Mouse (Mus musculus): ENCODE measurements around the gene Hdac11. TPM values are rescaled to one million over a fixed set of nuclear protein-coding genes. Genes with fewer than 3 reads are reported as not detected.

Hdac11 gene
- polyA plus RNA-seq, 1 experiment from 2014 or later = 19.1 TPM

- Histone ChIP-seq H3K9me3 (no peaks in the 10 kb centered on the region), H3K4me1 (0 out of 2 replicates have a peak, but pooled peaks cover 6% of the 10 kb centered on the region), H3K4me3 (no peak overlapping the region), H3K27me3 (replicated peaks) (no peaks in the 10 kb centered on the region), H3K27ac (no peak overlapping the region), H3K4me2 (replicated peaks) (no peak overlapping the region), H3K36me3 (no peaks in the 10 kb centered on the region), H3K9ac (no peak overlapping the region)
- no peak for ATAC-seq (ENCODE audit: low FRiP score, low read depth)
- 74% methylated on average over 2 of the region's 2 CpGs for WGBS
Measured at GRCm38 (mm10) chr6:91181320-91181719, 24.9 kb downstream of the Hdac11 start.

GRCm38 (mm10) chr6:91182075-91182490 lies 25.6 kb downstream of the Hdac11 start:
- Histone ChIP-seq H3K36me3 (no peaks in the 10 kb centered on the region), H3K9ac (no peak overlapping the region), H3K27me3 (replicated peaks) (no peaks in the 10 kb centered on the region), H3K4me2 (replicated peaks) (no peak overlapping the region), H3K4me3 (no peak overlapping the region), H3K27ac (no peak overlapping the region), H3K4me1 (0 out of 2 replicates have a peak, but pooled peaks cover 6% of the 10 kb centered on the region), H3K9me3 (no peaks in the 10 kb centered on the region)
- 71% methylated on average over 4 of the region's 4 CpGs for WGBS
- no peak for ATAC-seq (ENCODE audit: low FRiP score, low read depth)

- no peak for ATAC-seq (ENCODE audit: low FRiP score, low read depth)
- H3K27me3 ChIP-seq (replicated peaks) = no peaks in the 10 kb centered on the region
- 50% methylated on average over 1 of the region's 1 CpGs for WGBS
- H3K36me3 ChIP-seq = no peaks in the 10 kb centered on the region
- no peak overlapping the region for H3K27ac ChIP-seq
- H3K9ac ChIP-seq = no peak overlapping the region
- no peak overlapping the region for H3K4me3 ChIP-seq
- H3K9me3 ChIP-seq = no peaks in the 10 kb centered on the region
- 0 out of 2 replicates have a peak, but pooled peaks cover 6% of the 10 kb centered on the region for H3K4me1 ChIP-seq
- no peak overlapping the region for H3K4me2 ChIP-seq (replicated peaks)
Measured at GRCm38 (mm10) chr6:91183041-91183440, 26.6 kb downstream of the Hdac11 start.

GRCm38 (mm10) chr6:91183980-91184379 lies 27.5 kb downstream of the Hdac11 start:
- no peaks in the 10 kb centered on the region for H3K9me3 ChIP-seq
- H3K4me2 ChIP-seq (replicated peaks) = no peak overlapping the region
- no peak overlapping the region for H3K27ac ChIP-seq
- no peaks in the 10 kb centered on the region for H3K27me3 ChIP-seq (replicated peaks)
- no peak overlapping the region for H3K4me3 ChIP-seq
- 60% methylated on average over 2 of the region's 2 CpGs for WGBS
- 0 out of 2 replicates have a peak, but pooled peaks cover 6% of the 10 kb centered on the region for H3K4me1 ChIP-seq
- no peak overlapping the region for H3K9ac ChIP-seq
- H3K36me3 ChIP-seq = no peaks in the 10 kb centered on the region
- no peak for ATAC-seq (ENCODE audit: low FRiP score, low read depth)

DNA sequence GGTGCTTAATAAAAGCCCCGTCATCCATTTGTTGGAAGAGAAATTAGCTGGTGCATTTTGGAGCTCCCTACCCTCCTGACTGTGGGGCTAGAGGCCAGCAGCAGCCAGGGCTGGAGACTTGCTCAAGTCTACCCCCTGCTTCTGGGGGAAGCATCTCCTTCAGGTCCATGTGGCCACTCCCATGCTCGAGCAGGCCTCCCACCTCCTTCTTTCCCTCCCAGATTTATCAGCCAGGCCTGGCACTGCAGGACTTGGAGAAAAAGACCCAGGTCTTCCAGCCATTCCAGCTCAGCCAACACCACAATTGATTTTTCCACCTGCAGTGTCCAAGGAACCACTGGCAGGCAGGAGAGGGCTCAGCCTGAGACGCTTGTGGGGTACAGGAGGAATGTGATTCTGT lies 28.3 kb downstream of the Hdac11 start:
- WGBS = 66% methylated on average over 3 of the region's 3 CpGs
- no peaks in the 10 kb centered on the region for H3K36me3 ChIP-seq
- H3K4me1 ChIP-seq = 0 out of 2 replicates have a peak, but pooled peaks cover 6% of the 10 kb centered on the region
- ATAC-seq (ENCODE audit: low FRiP score, low read depth) = no peak
- no peaks in the 10 kb centered on the region for H3K9me3 ChIP-seq
- no peak overlapping the region for H3K4me2 ChIP-seq (replicated peaks)
- no peak overlapping the region for H3K27ac ChIP-seq
- no peak overlapping the region for H3K4me3 ChIP-seq
- no peaks in the 10 kb centered on the region for H3K27me3 ChIP-seq (replicated peaks)
- H3K9ac ChIP-seq = no peak overlapping the region

DNA sequence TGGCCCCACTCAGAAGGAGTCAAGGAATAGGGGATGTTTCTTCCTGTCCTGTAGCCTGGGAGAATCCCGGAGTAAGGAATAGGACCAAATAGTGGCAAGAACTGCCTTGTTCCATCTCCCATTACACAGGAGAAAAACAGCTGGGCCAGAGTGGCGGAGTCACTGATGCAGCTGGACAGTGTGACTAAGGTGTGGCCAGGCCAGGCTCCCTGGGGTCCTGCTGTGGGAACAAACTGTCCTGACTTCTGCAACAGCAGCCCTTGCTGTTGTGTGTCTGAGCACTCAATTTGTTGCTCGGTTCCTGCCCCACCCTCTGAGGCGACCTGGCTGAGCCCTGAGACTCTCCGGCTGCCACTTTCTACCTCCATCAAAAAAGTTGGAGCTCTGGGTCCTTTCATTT lies 29.0 kb downstream of the Hdac11 start:
- Histone ChIP-seq H3K27ac (no peak overlapping the region), H3K9ac (no peak overlapping the region), H3K4me2 (replicated peaks) (no peak overlapping the region), H3K4me1 (0 out of 2 replicates have a peak, but pooled peaks cover 1% of the 10 kb centered on the region), H3K4me3 (no peak overlapping the region), H3K36me3 (no peaks in the 10 kb centered on the region), H3K27me3 (replicated peaks) (no peaks in the 10 kb centered on the region), H3K9me3 (no peaks in the 10 kb centered on the region)
- 89% methylated on average over 5 of the region's 5 CpGs for WGBS
- no peak for ATAC-seq (ENCODE audit: low FRiP score, low read depth)

DNA sequence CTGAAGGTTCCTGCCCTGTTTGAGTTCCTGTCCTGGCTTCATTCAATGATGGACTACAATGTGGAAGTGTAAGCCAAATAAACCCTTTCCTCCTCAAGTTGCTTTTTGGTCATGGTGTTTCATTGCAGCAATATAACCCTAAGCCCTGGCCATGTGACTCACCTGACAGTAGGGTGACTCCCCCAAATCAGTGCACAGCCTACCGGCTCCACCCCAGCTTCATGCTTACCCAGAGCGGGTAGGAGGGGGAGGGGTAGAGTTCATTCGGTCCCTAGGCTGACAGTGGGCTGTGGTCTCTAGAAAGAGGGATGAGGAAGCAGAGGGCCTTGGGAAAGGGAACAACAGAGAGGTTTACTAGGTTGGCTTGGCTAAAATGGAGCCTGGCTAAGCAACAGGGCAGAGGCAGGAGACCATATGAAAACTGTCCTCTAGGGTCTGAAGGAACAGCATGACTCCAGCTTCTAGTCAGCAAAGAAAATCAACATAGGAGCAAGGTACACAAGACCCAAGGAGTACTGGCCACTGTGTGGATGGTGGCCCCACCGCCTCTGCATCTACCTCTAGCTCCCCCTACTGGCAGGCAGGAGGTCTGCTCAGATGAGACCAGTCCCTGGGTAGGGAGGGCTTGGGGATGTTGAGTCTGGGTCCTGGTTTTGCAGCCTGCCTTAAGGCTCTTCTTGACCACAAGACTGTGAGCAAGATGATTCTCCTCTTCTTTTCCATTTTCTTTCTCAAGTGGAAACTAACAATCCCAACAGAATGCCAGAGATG lies 29.9 kb downstream of the Hdac11 start:
- no peak for ATAC-seq (ENCODE audit: low FRiP score, low read depth)
- Histone ChIP-seq H3K36me3 (no peaks in the 10 kb centered on the region), H3K4me2 (replicated peaks) (no peak overlapping the region), H3K27me3 (replicated peaks) (no peaks in the 10 kb centered on the region), H3K9me3 (no peaks in the 10 kb centered on the region), H3K4me3 (no peak overlapping the region), H3K27ac (no peak overlapping the region), H3K4me1 (no peaks in the 10 kb centered on the region), H3K9ac (no peak overlapping the region)
- WGBS = 59% methylated on average over 4 of the region's 4 CpGs

- Histone ChIP-seq H3K4me3 (no peak overlapping the region), H3K27me3 (replicated peaks) (no peaks in the 10 kb centered on the region), H3K4me1 (no peaks in the 10 kb centered on the region), H3K27ac (no peak overlapping the region), H3K4me2 (replicated peaks) (no peak overlapping the region), H3K9me3 (no peaks in the 10 kb centered on the region), H3K36me3 (no peaks in the 10 kb centered on the region), H3K9ac (no peak overlapping the region)
- 84% methylated on average over 6 of the region's 6 CpGs for WGBS
- no peak for ATAC-seq (ENCODE audit: low FRiP score, low read depth)
Measured at GRCm38 (mm10) chr6:91186934-91187333, 30.5 kb downstream of the Hdac11 start.

- no peak for ATAC-seq (ENCODE audit: low FRiP score, low read depth)
- Histone ChIP-seq H3K9me3 (no peaks in the 10 kb centered on the region), H3K4me3 (no peak overlapping the region), H3K27ac (no peak overlapping the region), H3K9ac (no peak overlapping the region), H3K4me1 (no peaks in the 10 kb centered on the region), H3K27me3 (replicated peaks) (no peaks in the 10 kb centered on the region), H3K36me3 (no peaks in the 10 kb centered on the region), H3K4me2 (replicated peaks) (no peak overlapping the region)
- 81% methylated on average over 3 of the region's 3 CpGs for WGBS
Measured at GRCm38 (mm10) chr6:91187871-91188270, 31.4 kb downstream of the Hdac11 start.

- H3K9ac ChIP-seq = no peak overlapping the region
- no peaks in the 10 kb centered on the region for H3K36me3 ChIP-seq
- WGBS = 87% methylated on average over 6 of the region's 6 CpGs
- H3K27ac ChIP-seq = no peak overlapping the region
- H3K4me3 ChIP-seq = no peak overlapping the region
- ATAC-seq (ENCODE audit: low FRiP score, low read depth) = no peak
- no peaks in the 10 kb centered on the region for H3K27me3 ChIP-seq (replicated peaks)
- no peaks in the 10 kb centered on the region for H3K4me1 ChIP-seq
- H3K4me2 ChIP-seq (replicated peaks) = no peak overlapping the region
- H3K9me3 ChIP-seq = no peaks in the 10 kb centered on the region
Measured at GRCm38 (mm10) chr6:91189971-91190370, 33.5 kb downstream of the Hdac11 start.

- no peak for ATAC-seq (ENCODE audit: low FRiP score, low read depth)
- no peak overlapping the region for H3K27ac ChIP-seq
- H3K9me3 ChIP-seq = no peaks in the 10 kb centered on the region
- H3K4me2 ChIP-seq (replicated peaks) = no peak overlapping the region
- no peak overlapping the region for H3K9ac ChIP-seq
- no peaks in the 10 kb centered on the region for H3K27me3 ChIP-seq (replicated peaks)
- WGBS = 65% methylated on average over 2 of the region's 2 CpGs
- no peak overlapping the region for H3K4me3 ChIP-seq
- H3K4me1 ChIP-seq = no peaks in the 10 kb centered on the region
- H3K36me3 ChIP-seq = no peaks in the 10 kb centered on the region
Measured at GRCm38 (mm10) chr6:91191465-91191864, 35.0 kb downstream of the Hdac11 start.

DNA sequence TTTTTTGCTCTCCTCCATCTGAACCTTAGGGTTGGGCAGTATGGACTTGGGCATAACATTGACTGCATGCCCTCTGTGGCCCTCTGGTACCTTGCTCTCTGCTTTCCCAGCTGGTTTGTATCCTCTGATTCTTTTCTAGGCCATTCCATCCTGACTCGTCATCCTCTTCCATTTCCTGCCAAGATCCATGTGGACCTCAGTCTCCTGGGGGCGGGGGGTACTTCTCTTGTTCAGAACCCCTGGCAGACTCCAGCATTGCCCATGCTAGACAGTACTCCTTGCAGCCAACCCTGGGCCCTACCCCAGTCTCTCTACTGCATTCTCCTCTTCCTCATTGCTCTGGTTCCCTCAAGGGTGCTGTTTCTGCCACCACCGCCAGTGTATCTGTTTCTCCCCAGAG lies 36.0 kb downstream of the Hdac11 start:
- Histone ChIP-seq H3K4me3 (no peak overlapping the region), H3K27me3 (replicated peaks) (no peaks in the 10 kb centered on the region), H3K4me2 (replicated peaks) (no peak overlapping the region), H3K4me1 (no peaks in the 10 kb centered on the region), H3K36me3 (no peaks in the 10 kb centered on the region), H3K27ac (no peak overlapping the region), H3K9ac (no peak overlapping the region), H3K9me3 (no peaks in the 10 kb centered on the region)
- 86% methylated on average over 3 of the region's 3 CpGs for WGBS
- ATAC-seq (ENCODE audit: low FRiP score, low read depth) = no peak

All from neural tube, embryonic 12.5 days (tissue).